Mouse (Mus musculus) G1E (cell line): ENCODE results near the gene Macrod2. TPM values are rescaled to one million over a fixed set of nuclear protein-coding genes. Genes with fewer than 3 reads are reported as not detected.

ENCODE experiments used
- ATAC-seq: 2 replicates; pipeline ENCODE4 v1.8.0; 2016; ENCODE audit warnings: mild to moderate bottlenecking; ENCODE audit not compliant: insufficient number of reproducible peaks, poor library complexity, low FRiP score, severe bottlenecking; ENCODE audit errors: extremely low read depth
- DNase-seq: peaks from one replicate; pipeline ENCODE4 v3.0.0; 2012; ENCODE audit warnings: low spot score
- H3K27me3 ChIP-seq: 2 replicates; pipeline ENCODE4 v1.6.1; 2012; ENCODE audit warnings: mild to moderate bottlenecking, low read length, inconsistent platforms; ENCODE audit not compliant: insufficient read depth
- H3K36me3 ChIP-seq: replicated peaks from 2 replicates; pipeline ENCODE3; 2012; ENCODE audit warnings: mild to moderate bottlenecking, inconsistent platforms
- H3K4me1 ChIP-seq: 2 replicates; pipeline ENCODE4 v1.6.1; 2012; ENCODE audit warnings: low read depth, low read length, inconsistent platforms, mixed read lengths; ENCODE audit not compliant: insufficient read depth
- H3K4me3 ChIP-seq: 2 replicates; pipeline ENCODE4 v1.5.1; 2012; ENCODE audit warnings: low read depth, mild to moderate bottlenecking, inconsistent platforms, low read length, moderate library complexity, mixed read lengths
- H3K9me3 ChIP-seq: replicated peaks from 2 replicates; pipeline ENCODE4 v1.6.1; 2012; ENCODE audit warnings: inconsistent platforms
- CTCF ChIP-seq: IDR thresholded peaks from 2 replicates; pipeline ENCODE4 v1.5.1; 2012; ENCODE audit warnings: low read depth, low read length, inconsistent platforms, mixed read lengths
- GATA1 ChIP-seq: IDR thresholded peaks from 2 replicates; pipeline ENCODE4 v1.6.1; 2012; ENCODE audit warnings: borderline replicate concordance, low read length, inconsistent platforms, mixed read lengths
- GATA2 ChIP-seq: IDR thresholded peaks from 2 replicates; pipeline ENCODE4 v1.6.1; 2012; ENCODE audit warnings: low read depth, low read length, inconsistent platforms, borderline replicate concordance
- POLR2AphosphoS5 ChIP-seq: IDR thresholded peaks from 2 replicates; pipeline ENCODE4 v1.6.1; 2012; ENCODE audit warnings: low read depth, low read length, inconsistent platforms; ENCODE audit not compliant: insufficient replicate concordance
- TAL1 ChIP-seq: conservative IDR thresholded peaks from 2 replicates; pipeline ENCODE4 v1.6.1; 2012; ENCODE audit warnings: low read depth, low read length, inconsistent platforms, mixed read lengths
- polyA plus RNA-seq: library from polyadenylated mRNA; stranded (reverse); fragments of >175 nt; gene quantifications from 2 replicates; pipeline ENCODE4 v1.2.3, GENCODE M21; 2012
- total RNA-seq, 2 experiments: library from RNA; stranded (forward) in 1 of 2; stranded (reverse) in 1 of 2; fragments of 200-1000 nt in 1 of 2; fragments of >200 nt in 1 of 2; fragmentation: Nextera tagmentation in 1 of 2; gene quantifications; 2 replicates each; pipeline ENCODE4 v1.2.3; 2014 to 2017

The Macrod2 gene
- total and polyA plus RNA-seq, 3 experiments: 0.38 TPM; not detected in 2

DNA sequence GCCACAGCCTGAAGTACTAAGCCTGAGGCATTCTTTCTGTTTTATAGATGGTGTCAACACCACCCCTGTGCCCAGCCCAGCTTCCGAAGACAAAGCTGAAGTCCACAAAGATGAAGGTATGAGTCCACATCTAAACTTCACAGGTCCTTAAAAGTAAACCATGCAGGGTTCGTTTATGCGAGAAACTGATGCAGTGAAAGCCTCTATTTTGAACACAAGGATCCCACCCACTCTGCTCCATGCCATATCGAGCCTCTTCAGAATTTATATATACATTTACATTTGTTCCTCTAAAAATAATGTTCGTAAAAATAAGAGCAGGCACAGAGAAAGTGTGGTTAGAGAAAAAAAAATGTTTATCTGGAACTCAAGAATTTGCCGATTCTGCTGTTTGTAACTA, 1865.9 kb downstream of the Macrod2 start:
- Histone ChIP-seq H3K36me3 (no peaks in the 10 kb centered on the region), H3K4me3 (no peak overlapping the region), H3K9me3 (peaks cover 27% of the 10 kb centered on the region), H3K4me1 (no peaks in the 10 kb centered on the region), H3K27me3 (no peaks in the 10 kb centered on the region)
- TF ChIP-seq TAL1: no peak
- TF ChIP-seq GATA1: no peak
- TF ChIP-seq POLR2AphosphoS5: no peak
- TF ChIP-seq CTCF: no peak
- no peak for TF ChIP-seq GATA2
- no peak for ATAC-seq
- no peak for DNase-seq

DNA sequence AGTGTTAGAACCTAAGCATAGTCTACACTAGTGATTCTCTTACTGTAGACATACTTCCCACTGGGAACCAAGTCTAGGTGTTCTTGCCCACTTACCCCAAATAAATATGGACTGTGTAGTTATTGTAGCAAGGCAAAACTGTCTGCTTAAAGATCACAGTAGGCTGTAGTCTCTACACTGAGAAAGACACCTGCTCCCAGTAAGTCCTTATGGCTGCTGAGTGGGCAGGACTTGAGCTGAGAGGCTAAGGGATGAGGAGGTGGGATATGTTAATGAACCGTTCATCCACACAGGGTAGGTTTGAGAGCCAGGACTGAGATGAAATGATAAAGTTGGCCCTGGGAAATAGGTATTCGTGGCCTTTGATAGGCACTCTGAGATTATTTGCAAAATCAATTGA, 1869.6 kb downstream of the Macrod2 start:
- Histone ChIP-seq H3K4me1 (no peaks in the 10 kb centered on the region), H3K9me3 (peaks cover 27% of the 10 kb centered on the region), H3K4me3 (no peak overlapping the region), H3K27me3 (no peaks in the 10 kb centered on the region), H3K36me3 (no peaks in the 10 kb centered on the region)
- no peak for ATAC-seq
- DNase-seq: no peak
- no peak for TF ChIP-seq CTCF
- no peak for TF ChIP-seq TAL1
- no peak for TF ChIP-seq GATA2
- TF ChIP-seq GATA1: no peak
- TF ChIP-seq POLR2AphosphoS5: no peak

DNA sequence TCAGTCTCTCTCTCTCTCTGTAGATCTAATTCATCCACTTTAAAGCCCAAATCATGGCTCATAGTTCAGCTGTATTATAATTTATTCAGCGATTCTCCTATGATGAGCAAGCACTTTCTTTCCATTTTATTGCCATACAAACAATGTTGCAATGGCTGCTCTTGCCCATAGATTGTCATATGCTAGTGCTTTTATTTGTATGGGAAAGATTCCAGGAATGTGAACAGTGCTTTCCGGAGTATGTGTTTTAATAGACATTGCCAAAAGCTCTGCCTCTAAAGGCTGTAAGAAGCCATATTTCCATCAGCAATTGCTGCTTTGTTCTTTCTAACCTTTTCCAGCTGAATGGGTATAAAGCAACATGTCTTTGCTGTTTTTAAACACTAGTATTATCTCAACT, 1872.7 kb downstream of the Macrod2 start:
- no peaks in the 10 kb centered on the region for H3K36me3 ChIP-seq
- ATAC-seq (no peak), DNase-seq (no peak)
- H3K4me3 ChIP-seq: no peak overlapping the region
- no peaks in the 10 kb centered on the region for H3K4me1 ChIP-seq
- no peak for TF ChIP-seq GATA1
- no peak for TF ChIP-seq TAL1
- TF ChIP-seq POLR2AphosphoS5: no peak
- no peak for TF ChIP-seq CTCF
- no peak for TF ChIP-seq GATA2
- no peaks in the 10 kb centered on the region for H3K27me3 ChIP-seq
- peaks cover 19% of the 10 kb centered on the region for H3K9me3 ChIP-seq

DNA sequence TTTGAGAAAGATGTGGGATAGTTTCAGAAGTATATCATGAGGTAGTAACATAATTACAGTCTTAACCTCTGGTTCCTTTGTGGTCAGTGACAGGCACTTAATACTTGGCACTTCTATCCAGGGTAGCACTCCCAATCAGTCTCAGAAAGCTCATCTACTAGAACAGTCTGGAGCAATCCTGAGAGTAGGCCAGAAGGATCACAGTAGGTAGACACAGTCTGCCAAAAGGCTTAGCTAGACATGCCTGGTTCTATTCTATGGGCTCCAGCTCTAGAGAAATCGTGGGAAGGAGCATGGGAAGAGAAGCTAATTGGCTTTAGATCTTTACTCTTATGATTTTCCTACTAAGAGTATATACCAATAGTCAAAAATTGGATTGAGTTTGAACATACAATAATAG, 1891.7 kb downstream of the Macrod2 start:
- Histone ChIP-seq H3K9me3 (peaks cover 3% of the 10 kb centered on the region; the same call in 1 of the 2 replicates), H3K36me3 (no peaks in the 10 kb centered on the region), H3K27me3 (no peaks in the 10 kb centered on the region), H3K4me1 (no peaks in the 10 kb centered on the region), H3K4me3 (no peak overlapping the region)
- ATAC-seq (no peak), DNase-seq (no peak)
- TF ChIP-seq TAL1 (no peak), GATA1 (no peak), CTCF (no peak), POLR2AphosphoS5 (no peak), GATA2 (no peak)

DNA sequence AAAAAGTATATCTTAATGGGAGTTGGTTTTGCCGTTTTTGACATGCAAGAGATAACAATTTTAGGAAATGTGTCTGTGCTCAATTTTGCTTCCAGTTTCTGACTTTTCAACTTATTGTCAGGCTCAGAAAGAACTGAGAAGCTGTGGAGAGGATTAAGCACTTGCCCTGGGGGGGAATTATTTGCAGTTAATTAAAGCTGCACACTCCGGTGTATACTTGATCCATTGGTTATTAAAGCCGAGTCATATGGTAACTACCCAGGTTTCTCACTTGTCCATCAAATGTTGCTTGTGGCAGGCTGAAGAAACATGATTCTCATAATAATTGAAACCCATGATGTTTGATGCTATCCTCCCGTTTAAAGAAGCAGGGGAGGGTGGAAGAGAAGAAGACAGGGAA, 1899.7 kb downstream of the Macrod2 start:
- Histone ChIP-seq H3K9me3 (peaks cover 10% of the 10 kb centered on the region), H3K4me1 (no peaks in the 10 kb centered on the region), H3K4me3 (no peak overlapping the region), H3K27me3 (no peaks in the 10 kb centered on the region), H3K36me3 (no peaks in the 10 kb centered on the region)
- ATAC-seq (no peak), DNase-seq (no peak)
- TF ChIP-seq POLR2AphosphoS5 (no peak), CTCF (no peak), GATA2 (no peak), TAL1 (no peak), GATA1 (no peak)

DNA sequence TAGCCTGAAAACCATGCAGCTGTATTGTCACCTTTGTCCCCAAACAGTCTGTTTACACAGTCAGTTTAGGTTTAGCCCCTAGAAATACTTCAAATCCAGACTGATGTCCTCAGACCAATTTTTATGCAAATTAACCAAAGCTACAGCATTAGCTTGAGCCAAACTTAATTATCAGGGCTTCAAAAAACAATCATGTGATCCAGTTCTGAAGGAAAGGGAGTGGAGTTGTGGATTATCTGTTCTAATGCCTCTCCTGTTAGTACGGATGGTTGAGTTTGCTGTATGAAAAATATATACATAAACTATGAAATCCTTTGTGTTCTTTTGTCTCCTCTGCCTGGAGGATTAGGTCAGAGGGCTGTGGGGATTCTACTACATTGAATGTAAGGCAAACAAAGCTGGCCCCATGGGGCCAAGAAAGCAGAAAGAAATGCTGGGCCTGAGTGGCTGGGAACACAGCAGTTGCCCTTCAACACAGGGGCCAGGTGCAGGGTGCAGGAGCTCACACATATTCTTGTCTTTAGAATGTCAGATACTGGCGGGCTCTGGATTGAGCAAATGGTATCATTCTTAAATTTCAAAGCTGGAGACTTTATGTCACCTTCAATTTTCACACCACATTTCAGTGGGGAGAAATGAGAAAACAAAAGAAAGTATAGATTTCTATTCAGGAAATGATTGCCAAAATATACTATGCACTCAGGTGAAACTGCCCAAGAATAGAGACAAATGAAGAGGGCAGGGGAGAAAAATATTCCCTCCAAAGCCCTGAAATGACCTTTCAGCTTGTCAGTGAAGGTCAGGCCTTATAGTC, 1908.2 kb downstream of the Macrod2 start:
- Histone ChIP-seq H3K4me1 (no peaks in the 10 kb centered on the region), H3K4me3 (no peak overlapping the region), H3K9me3 (peaks cover 12% of the 10 kb centered on the region), H3K36me3 (no peaks in the 10 kb centered on the region), H3K27me3 (no peaks in the 10 kb centered on the region)
- ATAC-seq (no peak), DNase-seq (no peak)
- TF ChIP-seq CTCF (no peak), TAL1 (no peak), POLR2AphosphoS5 (no peak), GATA1 (no peak), GATA2 (no peak)

DNA sequence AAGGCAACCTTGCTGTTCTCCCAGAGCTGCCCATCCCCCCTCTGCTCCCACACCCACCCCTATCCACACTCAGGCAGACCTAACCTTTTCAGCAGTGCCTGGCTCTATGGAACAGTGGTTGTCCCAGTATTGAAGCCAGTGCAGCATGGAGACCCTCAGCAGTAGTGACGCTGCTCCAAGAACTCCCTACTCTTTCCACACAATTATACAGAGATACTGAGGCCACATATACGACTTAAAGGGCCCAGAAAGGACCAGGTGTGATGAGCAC, 1908.7 kb downstream of the Macrod2 start:
- H3K36me3 ChIP-seq: no peaks in the 10 kb centered on the region
- TF ChIP-seq GATA2 (no peak), CTCF (no peak), GATA1 (no peak), TAL1 (no peak), POLR2AphosphoS5 (no peak)
- DNase-seq: no peak
- H3K27me3 ChIP-seq: no peaks in the 10 kb centered on the region
- H3K4me3 ChIP-seq: no peak overlapping the region
- H3K4me1 ChIP-seq: no peaks in the 10 kb centered on the region
- peaks cover 12% of the 10 kb centered on the region for H3K9me3 ChIP-seq
- no peak for ATAC-seq
